Mouse (Mus musculus): ENCODE measurements at regions not wholly inside any gene's neighbourhood (a gene's known extent, or its start where the extent isn't known, plus 50 kb on each side); places are given as distances from the start of the nearest gene placed in this dataset.

DNA sequence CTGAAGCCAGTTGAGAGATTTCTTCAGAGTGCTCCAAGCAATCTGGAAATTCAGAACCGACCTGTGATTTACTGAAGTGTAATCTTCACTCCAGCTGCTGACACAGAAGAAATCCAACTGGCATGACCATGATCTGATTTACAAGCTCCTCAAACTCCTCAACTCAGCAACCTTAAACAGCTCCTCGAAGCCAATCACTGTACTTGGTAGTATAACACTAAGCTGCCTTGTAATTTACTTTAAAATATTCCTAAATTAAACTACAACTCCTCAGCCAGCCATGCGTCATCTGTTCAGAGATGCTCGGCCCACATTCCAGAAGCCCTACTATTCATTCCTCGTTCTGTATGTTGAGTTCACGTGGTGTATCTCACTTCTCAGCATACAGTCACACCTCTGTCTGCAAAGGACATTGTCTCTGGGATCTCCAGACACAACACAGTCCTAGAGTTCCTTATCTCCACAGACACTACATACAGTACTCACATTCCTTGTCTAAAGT lies 116.0 kb upstream of the Smad1 start:
- no peak for DNase-seq (ENCODE audit: low spot score in 2 of 2)

DNA sequence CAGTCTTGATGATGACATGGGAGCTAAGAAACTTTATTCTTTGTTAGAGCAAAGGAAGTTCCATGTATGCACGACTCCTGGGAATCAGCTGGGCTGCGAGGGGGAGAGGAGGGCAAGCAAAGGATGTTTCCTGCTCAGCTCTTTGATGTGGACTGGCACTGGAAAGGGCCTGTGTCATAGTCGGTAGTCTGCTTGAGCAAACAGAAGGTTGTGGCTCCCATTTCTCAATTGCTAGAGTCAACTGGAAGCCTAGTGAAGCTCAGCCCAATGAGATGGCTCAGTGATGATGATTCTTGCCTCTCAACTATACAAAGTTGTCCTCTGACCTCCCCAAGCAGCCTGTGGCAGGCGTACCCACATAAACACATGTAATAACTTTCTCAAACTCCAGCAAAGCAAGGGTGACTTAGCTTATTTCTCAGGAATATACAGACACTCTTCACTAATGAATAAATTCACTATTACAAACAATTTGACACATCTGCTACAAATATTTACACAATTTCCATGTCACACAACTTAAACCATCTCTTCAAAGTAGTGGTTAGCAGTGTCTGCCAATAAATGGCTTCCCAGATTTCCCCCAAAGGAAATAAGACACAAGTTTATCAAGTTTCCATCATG lies 115.4 kb upstream of the Smad1 start:
- no peak for DNase-seq (ENCODE audit: low spot score in 2 of 2)

DNA sequence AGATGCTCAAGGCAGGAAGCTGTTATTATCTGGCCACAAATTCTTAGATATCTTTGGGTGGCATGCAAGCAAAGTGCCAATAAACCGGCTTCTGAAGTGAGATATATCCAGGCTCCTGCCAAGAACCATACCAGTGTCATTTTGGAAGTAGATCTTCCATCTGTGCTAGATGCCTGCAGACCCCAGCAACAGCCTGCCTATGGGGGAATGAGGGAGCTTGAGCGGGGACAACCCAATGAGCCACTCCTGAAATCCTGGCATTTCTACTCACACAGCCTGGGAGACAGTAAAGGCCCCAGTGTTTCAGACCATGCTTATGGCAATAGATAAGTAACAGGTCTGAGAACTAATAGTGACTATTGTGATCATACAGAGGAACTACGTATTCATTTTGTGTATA lies 109.3 kb upstream of the Smad1 start:
- no peak for DNase-seq (ENCODE audit: low spot score in 2 of 2)

DNA sequence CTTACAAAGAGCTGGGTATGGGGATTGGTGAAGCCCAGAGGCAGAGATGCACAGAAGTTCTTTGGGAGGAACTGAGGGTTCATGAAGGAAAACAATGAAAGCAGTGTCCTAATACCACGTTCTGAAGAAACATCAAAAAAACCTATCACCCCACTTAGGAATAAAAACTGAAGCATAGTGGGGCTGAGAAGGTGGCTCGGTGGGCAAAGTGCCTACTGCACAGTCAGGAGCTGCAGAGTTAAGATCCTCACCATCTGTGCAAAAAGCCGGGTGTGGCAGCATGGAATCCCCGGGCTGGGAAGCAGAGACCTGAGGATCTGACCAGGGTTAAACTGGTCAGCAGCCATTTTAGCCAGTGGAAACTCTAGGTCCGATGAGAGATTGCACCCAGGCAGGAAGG lies 106.1 kb upstream of the Smad1 start:
- DNase-seq (ENCODE audit: low spot score in 2 of 2) = no peak

DNA sequence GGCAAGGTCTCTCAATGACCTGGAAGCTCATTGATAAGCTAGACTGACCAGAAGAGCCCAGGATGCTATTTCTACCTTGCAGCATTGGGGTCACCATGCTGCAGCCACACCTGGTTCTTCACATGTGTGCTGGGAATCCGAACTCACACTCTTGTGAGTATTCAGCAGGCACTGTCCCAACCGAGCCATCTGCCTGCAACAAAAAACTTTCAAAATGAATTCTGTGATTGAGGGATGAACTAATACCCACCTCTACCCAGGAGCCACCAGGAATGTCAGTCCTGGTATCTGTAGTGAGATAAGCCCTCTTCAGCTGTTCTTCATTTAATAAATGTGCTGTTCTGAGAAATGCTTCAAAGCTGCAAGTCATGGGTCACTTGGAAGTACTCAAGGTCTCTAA lies 104.6 kb upstream of the Smad1 start:
- no peak for DNase-seq (ENCODE audit: low spot score in 2 of 2)

- no peak for DNase-seq (ENCODE audit: low spot score in 2 of 2)
These were observed 102.7 kb upstream of the Smad1 start for GRCm38 (mm10) chr8:79502062-79502461.

- no peak for DNase-seq (ENCODE audit: low spot score in 2 of 2)
These were observed 101.9 kb upstream of the Smad1 start for GRCm38 (mm10) chr8:79501238-79501637.

GRCm38 (mm10) chr8:79499258-79499657 lies 99.9 kb upstream of the Smad1 start:
- DNase-seq (ENCODE audit: low spot score in 2 of 2) = no peak

- DNase-seq (ENCODE audit: low spot score in 2 of 2) = peak; percentile 9 to 22
These were observed 99.3 kb upstream of the Smad1 start for GRCm38 (mm10) chr8:79498611-79499010.

DNA sequence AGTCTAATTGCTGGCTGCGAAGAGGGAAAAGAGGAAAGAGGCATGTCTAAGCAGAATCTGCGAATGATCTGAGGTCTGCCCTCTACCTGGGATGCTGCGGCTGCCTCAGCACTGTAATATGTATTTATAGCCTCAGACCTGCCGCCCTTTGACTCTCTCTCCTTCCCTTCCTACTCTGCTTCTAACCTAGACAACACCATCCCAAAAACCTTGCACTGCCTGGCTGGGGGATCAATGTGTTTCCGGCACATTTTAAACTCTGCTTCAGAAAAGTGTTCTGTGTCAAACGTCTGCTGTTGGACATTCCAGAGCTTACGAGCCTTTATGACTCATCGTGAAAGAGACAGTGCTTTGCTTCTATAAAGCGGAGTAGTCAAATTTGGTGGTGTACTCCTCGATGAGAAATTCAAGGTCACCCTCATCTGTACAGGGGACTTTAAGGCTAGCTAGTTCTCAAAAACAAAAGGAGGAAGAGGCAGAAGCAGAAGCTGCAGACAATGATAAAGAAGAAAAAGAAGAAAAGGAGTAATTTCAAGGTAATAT lies 91.9 kb upstream of the Smad1 start:
- no peak for DNase-seq (ENCODE audit: low spot score in 2 of 2)

DNA sequence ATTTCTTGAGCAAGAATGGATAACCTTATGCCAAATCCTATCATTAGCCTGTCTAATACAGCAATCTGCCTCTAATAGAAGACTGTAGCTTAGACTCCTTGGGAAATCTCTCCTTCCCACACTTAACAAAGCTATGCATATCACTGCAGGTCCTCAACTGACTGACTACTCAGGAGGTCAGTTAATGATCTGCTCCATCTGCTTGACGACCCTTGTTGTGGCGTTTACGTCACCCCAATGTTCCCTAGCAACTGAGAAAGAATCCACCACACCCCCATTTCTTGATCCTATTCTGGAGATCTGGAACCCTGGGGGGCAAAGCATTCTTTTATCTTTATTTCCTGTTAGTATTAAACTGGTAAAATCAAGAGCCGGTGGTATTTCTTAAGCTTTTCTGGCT lies 91.4 kb upstream of the Smad1 start:
- DNase-seq (ENCODE audit: low spot score in 2 of 2) = no peak

DNA sequence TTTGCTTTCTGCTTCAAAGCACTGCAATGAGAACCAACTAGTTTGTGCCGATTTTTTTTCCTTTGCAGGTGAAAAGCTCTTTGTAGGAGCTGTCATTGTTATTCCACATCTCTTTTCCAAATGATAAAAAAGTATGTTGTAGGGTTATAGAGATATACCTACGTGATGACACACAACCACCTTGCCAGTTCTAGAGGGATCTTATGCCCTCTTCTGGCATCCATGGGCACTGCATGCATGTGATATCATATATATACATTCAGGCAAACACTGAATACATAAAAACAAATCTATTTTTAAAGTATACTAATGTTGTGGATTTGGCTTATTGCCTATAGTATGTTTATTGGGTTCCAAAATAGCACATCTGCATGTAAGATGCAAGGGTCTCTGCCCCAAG lies 89.5 kb upstream of the Smad1 start:
- DNase-seq (ENCODE audit: low spot score in 2 of 2) = no peak

- no peak for DNase-seq (ENCODE audit: low spot score in 2 of 2)
These were observed 88.3 kb upstream of the Smad1 start for GRCm38 (mm10) chr8:79487597-79487996.

DNA sequence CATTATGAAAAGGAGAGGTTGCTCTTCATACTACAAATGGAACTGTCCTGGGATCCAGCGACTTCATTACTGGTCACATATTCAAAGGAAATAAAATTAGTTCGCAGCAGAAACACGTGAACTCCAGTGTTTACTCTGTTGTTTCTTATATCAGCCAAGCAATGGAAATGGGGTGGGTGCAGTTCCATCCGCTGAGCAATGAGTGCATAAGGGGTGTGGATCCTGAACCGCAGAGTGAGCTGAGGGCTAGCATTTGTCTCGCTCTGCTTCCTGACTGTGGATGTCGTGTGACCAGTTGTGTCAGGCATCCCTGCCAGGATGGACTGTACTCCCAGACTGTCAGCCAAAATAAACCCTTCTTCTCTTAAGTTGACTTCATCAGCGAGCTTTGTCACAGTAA lies 80.0 kb upstream of the Smad1 start:
- DNase-seq (ENCODE audit: low spot score in 2 of 2) = no peak

DNA sequence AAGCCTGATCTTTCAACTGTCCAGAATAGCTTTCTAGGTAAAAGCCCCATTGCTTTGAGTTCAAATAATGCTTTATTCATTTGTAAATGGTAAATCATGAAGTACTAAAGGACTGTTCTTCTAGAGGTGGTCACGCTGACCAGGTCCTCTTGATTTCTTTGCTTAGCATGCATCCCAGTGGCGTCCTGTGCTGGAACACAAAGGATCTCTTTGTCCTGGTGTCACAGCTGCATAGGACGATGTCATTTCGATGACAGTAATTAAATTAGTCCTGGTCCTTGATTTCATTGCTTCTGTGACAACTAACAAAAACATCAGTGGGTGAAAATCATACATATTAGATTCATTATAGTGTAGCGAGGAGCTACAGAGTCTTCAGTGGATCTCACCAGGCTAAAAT lies 76.7 kb upstream of the Smad1 start:
- no peak for DNase-seq (ENCODE audit: low spot score in 2 of 2)

DNA sequence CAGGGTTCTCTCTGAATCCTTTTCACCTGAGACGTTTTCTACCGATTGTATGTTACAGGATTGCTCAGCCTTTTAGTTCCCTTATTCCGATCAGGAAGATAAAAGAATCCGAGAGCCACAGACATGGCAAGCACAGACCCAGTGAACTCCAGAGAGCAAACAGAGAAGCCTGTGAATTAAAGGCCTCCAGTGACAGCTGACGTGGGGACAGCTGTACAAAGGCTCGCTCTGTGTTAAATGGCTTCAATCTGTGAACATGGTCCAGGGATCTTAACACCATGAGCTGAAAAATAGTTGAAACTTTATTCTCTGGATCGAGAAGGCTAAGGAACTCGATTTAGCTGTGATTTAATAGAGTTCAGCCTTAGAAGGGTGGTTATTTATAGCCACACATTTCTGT lies 75.4 kb upstream of the Smad1 start:
- DNase-seq (ENCODE audit: low spot score in 2 of 2) = no peak

DNA sequence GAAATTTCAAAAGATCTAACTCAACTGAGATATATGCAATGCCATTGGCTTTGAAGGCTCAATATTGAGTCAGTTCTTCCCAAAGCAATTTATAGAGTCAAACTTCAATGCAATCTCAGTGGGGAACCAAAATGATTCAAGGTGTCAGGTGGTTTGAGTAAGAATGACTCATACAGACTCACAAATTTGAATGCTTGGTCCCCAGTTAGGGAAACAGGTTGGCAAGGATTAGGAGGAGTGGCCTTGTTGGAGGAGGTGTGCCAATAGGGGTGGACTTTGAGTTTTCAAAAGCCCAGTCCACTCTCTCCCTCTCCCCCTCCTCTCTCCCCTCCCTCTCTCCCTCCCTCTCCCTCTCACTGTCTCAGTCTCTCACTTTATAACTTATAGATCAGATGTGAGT lies 52.8 kb upstream of the Smad1 start:
- DNase-seq (ENCODE audit: low spot score in 2 of 2) = no peak

- no peak for DNase-seq (ENCODE audit: low spot score in 2 of 2)
These were observed 50.1 kb upstream of the Smad1 start for GRCm38 (mm10) chr8:79449453-79449852.

Measured in spleen, postnatal 36 days (tissue).